Mouse (Mus musculus) brain, embryonic 18.5 days (tissue): ENCODE results near the gene Olfr479.
"Not testable (repeated sequence)": the region's sequence is repeated elsewhere in the genome, so short reads cannot be mapped to it uniquely, and the experiment has no call there.

Experiments used
- DNase-seq: peaks from one replicate; pipeline ENCODE4 v3.0.0-alpha.2; 2012; ENCODE audit warnings: low read depth, low spot score

The Olfr479 gene

DNA sequence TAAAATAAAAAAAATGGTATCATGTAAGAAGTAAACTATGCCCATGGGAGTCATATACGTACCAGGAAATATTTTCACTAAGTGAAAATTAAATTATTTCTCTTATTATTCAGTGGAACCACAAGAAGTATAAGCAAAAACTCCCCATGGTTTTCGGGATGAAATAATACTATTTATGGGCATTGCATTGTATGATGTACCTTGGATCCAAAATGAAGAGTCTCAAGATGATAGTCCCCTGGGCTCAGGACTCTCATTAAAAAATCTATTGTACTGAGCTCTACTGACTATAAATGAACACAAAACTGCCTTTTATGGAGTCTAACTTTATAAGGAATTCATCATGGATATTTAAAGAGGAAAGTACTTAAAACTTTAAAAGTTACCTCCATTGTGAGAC lies at the start of gene Olfr479:
Olfr479 (plus strand) TSS at position 301 of the 400 bp plus-strand sequence.
- no peak for DNase-seq

DNA sequence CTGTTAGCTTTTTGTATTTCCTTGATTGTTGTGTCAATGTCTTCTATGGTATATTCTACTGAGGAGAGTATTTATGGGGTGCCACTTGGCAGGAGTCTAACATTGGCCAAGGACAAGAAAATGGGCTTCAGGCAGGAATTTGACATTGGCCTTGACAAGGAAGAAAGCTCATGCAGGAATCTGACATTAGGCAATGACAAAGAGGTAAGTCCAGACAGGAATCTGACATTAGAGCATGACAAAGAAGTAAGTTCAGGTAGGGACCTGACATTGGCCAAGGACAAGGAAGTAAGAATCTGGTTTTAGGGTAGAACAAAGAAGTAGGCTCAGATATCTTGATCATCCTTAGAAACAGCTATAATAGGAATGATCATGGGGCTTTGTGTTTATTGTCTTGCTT lies 36.2 kb upstream of the Olfr479 start:
- not testable (repeated sequence) for DNase-seq

DNA sequence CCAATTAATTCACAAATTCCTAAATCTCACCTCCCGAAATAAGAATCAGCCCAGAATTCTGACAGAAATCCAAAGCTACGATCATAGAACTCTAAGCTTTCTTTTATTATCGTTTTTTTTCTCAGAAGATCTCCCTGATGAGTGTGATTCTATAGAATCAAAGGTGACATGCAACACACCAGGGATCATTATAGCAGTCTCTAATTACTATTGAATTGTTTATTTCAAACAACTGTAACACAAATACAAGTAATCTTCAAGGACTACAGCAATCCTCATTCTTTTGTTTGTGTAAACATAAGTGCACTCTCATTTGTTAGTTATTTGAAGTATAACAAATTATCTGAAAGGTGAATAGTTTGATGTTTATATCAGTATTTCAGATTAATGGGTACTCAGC lies 16.6 kb upstream of the Olfr479 start, which contains the start of gene Olfr478:
Olfr478 (minus strand) TSS at position 101 of the 400 bp plus-strand sequence.
- DNase-seq, result no peak

DNA sequence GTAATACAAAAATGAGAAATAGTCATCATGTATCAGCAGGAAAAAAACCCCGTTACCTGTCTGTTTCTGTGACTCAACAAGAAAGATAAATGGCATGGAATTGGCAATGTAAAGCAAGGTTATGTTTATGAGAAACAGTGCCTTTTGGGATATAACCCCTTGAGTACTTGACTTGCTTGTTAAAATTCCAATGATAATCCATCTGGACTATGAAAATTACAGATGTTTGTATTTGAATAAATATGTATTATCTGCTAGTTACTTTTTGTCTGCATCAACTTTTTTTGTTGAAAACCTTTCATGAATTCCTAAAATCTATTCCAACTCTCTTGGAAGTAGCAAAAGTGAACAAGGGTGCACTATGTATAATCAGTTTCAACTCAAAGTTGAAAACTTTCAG lies 16.8 kb downstream of the Olfr479 start, which contains the start of gene Olfr480:
Olfr480 (minus strand) TSS at position 101 of the 400 bp plus-strand sequence.
- no peak for DNase-seq

DNA sequence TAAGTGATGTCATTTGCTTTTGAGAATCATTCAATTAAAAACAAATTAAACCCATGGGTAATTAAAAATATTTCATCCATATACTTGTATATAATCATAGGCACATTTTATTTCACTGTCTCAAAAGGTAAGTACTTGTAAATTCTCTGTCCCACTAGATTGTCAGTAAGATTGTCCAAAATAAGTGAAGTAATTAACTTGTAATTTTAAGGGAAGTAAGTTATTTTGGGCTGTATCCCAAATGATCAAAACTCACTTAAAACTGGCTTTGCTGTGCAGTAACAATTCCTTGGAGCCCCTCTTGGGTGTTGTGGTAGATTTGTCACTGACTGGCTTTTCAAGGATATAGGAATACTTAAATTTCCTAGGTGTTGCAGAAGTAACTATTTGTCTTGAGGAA lies 29.1 kb downstream of the Olfr479 start, which contains the start of gene Olfr481:
Olfr481 (plus strand) TSS at position 301 of the 400 bp plus-strand sequence.
- no peak for DNase-seq

DNA sequence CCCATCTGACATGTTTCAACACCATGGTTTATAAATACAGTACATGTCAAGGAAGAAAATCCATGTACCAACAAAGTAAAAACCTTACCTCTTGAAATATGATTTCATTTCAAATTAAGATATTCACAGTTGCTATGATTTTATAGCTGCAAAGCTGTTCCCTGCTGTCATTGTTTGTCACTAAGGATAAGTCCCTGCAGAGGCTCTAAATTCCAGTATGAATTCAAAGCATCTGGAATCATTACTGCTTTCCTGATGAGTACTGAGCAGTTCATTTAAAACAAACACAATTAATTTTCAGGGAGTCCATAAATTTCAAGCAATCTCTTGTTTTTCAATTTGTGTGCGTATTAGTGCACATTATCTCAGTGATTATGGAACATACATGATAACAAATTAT lies 47.0 kb downstream of the Olfr479 start, which contains the start of gene Olfr482:
Olfr482 (minus strand) TSS at position 101 of the 400 bp plus-strand sequence.
- DNase-seq, result no peak

DNA sequence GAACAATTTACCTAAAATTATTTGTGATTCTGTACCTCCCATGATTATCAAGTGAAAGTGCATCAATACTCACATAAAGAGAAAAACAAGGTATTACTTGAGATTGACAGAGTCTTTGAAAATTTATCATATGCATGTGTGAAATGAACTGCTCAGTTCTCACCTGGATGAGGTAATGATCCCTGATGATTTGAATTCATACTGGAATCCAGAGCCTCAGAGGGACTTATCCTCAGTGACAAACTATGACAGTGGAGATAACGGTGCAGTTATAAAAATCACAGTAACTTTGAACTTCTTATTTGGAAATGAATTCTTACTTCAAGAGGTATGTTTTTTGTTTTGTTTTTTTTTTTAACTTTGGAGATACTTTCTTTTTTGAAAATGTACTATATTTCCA lies 50.1 kb downstream of the Olfr479 start, which contains the start of gene Olfr483:
Olfr483 (plus strand) TSS at position 301 of the 400 bp plus-strand sequence.
- DNase-seq, result no peak
